Mouse (Mus musculus) cerebral cortex, adult 2 months (tissue): Measurements from ENCODE around the gene Heatr3.

Experiments
- WGBS: fragments of 180-500 bp; shearing (Covaris S2); methylation state at CpG from one replicate; pipeline ENCODE4 v1.1.7; 2018; 5-methylcytosine and 5-hydroxymethylcytosine counted together

Gene Heatr3

GRCm38 (mm10) chr8:88198551-88198944 is 60.9 kb downstream of the Heatr3 start:
- WGBS = under 1% methylated on average over 10 of the region's 10 CpGs

GRCm38 (mm10) chr8:88198945-88199571 is 61.4 kb downstream of the Heatr3 start, which contains the start of gene Tent4b:
Gene Tent4b, plus strand, starts transcription at chr8:88199213.
- WGBS = under 1% methylated on average over 85 of the region's 97 CpGs

GRCm38 (mm10) chr8:88199700-88200601 is 62.3 kb downstream of the Heatr3 start:
- WGBS = under 1% methylated on average over 117 of the region's 117 CpGs

DNA sequence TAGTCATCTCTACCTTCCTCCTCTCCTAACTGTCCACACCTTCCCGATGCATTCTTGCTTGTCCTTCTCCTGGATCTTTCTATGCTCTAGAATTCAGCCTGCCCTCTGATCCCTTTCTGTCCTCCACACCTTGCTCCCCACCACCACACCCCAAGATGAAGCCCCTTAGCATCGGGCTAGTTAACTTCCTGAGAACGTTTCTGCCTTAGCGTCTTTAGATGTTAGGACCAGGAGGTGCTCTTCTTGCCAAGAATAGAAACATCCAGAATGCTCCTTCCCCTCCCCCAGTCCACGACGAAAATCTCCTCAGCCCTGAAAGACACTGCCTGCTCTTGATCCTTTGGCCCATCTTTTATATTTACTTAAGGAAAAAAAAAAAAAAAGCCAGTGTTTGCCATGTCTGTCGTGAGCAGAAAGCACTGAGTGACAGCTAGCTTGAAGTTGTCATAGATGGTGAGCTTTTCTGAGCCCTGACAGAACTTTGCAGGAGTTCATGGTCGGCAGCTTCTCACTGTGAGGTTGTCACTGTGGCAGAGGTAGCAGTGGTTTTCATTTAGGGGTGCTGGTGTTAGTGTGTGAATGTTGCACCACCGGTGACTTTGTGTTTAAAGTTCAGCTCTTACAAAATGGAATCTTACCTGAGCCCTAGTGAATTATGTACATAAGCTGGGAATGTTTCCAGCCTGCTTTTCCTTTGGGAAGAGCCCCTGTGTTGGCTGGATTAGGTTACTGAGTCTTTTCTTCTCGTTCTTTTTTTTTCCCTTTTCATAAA is 63.3 kb downstream of the Heatr3 start:
- WGBS = 9% methylated on average over 10 of the region's 10 CpGs

DNA sequence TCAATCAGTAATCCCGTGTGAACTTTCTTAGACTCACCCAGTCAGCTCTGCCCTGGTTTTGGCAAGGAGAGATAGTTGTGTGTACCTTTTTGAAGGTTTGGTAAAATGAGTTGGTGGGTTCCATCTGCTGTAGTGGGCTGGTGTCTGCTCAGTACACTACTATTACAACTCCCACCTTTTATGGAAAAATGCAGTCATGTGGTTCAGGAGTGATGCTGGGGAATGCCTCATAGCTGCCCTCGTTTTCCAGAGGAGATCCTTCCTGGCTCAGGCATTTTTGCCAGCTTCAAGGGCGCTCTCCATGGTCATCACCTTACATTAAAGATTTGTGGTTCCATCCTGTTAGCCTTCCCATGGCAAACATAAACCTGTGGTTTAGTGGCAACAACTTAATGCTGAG is 64.0 kb downstream of the Heatr3 start:
- 38% methylated on average over 3 of the region's 3 CpGs for WGBS

DNA sequence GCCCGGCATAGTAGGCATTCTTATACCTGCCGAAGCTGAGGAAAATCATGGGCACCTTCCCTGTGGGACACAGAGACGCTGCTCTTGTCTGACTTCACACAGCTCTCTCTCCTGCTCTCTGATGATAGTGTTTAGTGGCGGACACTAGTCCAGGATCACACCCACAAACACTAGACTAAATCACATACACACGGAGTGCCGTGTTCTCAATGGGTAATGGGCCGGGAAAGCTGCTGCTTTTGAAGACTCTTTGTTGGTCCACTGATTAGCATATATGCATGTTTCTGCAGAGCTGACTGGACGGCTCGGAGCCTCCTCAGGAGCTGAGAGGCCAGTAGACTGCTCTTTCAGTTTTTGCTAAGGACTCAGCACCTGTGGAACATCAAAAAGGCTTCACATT is 68.4 kb downstream of the Heatr3 start:
- 66% methylated on average over 9 of the region's 9 CpGs for WGBS

GRCm38 (mm10) chr8:88207121-88207821 is 69.6 kb downstream of the Heatr3 start:
- 53% methylated on average over 7 of the region's 7 CpGs for WGBS

GRCm38 (mm10) chr8:88209930-88210827 is 72.5 kb downstream of the Heatr3 start:
- 89% methylated on average over 5 of the region's 6 CpGs for WGBS

- WGBS = 58% methylated on average over 4 of the region's 4 CpGs
Measured at GRCm38 (mm10) chr8:88221353-88221752, 83.7 kb downstream of the Heatr3 start.
